Mouse (Mus musculus) heart, embryonic 12.5 days (tissue): ENCODE data around the gene Uck2. TPM values are rescaled to one million over a fixed set of nuclear protein-coding genes. Genes with fewer than 3 reads are reported as not detected.

Source experiments
- ATAC-seq: fragments of 200-750 bp; cut with Nextera tagmentation; 2 replicates; pipeline ENCODE4 v1.8.0; 2017; ENCODE audit warnings: moderate TSS enrichment, moderate library complexity; ENCODE audit not compliant: insufficient number of reproducible peaks, low FRiP score
- H3K27ac ChIP-seq: fragments of 300-500 bp; sonication (generic); 2 replicates; pipeline ENCODE4 v1.5.1; 2016; ENCODE audit warnings: mild to moderate bottlenecking, moderate library complexity; ENCODE audit not compliant: poor library complexity, severe bottlenecking
- H3K27me3 ChIP-seq: fragments of 300-500 bp; sonication (generic); replicated peaks from 2 replicates; pipeline ENCODE4 v1.6.1; 2016; ENCODE audit warnings: mild to moderate bottlenecking, moderate library complexity
- H3K36me3 ChIP-seq: fragments of 300-500 bp; sonication (generic); 2 replicates; pipeline ENCODE4 v1.6.1; 2016; ENCODE audit warnings: mild to moderate bottlenecking, moderate library complexity
- H3K4me1 ChIP-seq: fragments of 300-500 bp; sonication (generic); replicated peaks from 2 replicates; pipeline ENCODE4 v1.6.1; 2016; ENCODE audit warnings: mild to moderate bottlenecking
- H3K4me2 ChIP-seq: fragments of 300-500 bp; sonication (generic); 2 replicates; pipeline ENCODE4 v1.6.1; 2016; ENCODE audit warnings: mild to moderate bottlenecking, moderate library complexity
- H3K4me3 ChIP-seq: fragments of 300-500 bp; sonication (generic); 2 replicates; pipeline ENCODE4 v1.5.1; 2016; ENCODE audit warnings: mild to moderate bottlenecking
- H3K9ac ChIP-seq: fragments of 300-500 bp; sonication (generic); 2 replicates; pipeline ENCODE4 v1.6.1; 2016; ENCODE audit warnings: mild to moderate bottlenecking, moderate library complexity
- H3K9me3 ChIP-seq: fragments of 300-500 bp; sonication (generic); replicated peaks from 2 replicates; pipeline ENCODE4 v1.6.1; 2016; ENCODE audit warnings: mild to moderate bottlenecking, moderate library complexity
- WGBS: fragments of 180-500 bp; shearing (Covaris S2); methylation state at CpG from one replicate; pipeline ENCODE4 v1.1.7; 2016; 5-methylcytosine and 5-hydroxymethylcytosine counted together
- polyA plus RNA-seq: library from polyadenylated mRNA; unstranded; fragments of >200 nt; fragmentation: Nextera tagmentation; extraction: Ambion mirVana; gene quantifications from 2 replicates; pipeline ENCODE4 v1.2.1, GENCODE M21; 2016

The Uck2 gene
- polyA plus RNA-seq, 1 experiment from 2014 or later: 68.9 TPM

DNA sequence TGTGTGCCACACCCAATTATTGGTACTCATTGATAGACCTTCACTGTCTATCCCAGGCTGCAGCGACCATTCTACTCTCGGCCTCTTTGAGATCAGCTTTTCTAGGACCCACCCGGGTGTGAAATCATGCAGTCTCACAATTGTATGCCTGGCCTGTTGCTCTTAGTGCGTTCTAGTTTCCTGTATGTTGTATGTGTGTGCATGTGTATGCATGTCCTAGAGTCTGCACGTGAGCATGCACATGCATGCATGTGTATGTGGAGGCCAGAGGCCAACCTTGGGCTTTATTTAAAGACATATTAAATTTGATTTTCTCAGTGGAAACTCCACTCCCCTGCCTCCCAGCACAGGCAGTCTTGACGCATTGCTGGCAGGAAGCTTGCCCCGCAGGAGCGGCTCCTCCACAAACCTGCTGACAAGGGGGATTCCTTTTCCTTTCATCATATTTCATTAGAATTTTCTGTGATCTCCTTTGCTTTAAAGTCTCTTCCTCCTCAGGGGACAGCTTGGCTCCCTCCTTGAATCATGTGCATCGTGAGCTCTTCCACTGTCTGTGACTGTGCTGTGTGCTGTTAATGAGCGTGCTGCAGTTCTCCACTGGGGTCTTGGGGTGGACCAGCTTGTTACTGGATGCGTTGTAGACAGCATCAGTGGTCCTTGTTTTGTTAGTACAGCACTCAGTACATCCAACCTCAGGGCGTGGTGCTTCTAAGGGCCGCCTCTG is 10.7 kb upstream of the Uck2 start:
- no peak overlapping the region for H3K4me3 ChIP-seq
- H3K4me1 ChIP-seq: peaks cover 7% of the 10 kb centered on the region
- ATAC-seq: no peak
- H3K27ac ChIP-seq: no peak overlapping the region
- H3K36me3 ChIP-seq: no peaks in the 10 kb centered on the region
- 68% methylated on average over 13 of the region's 13 CpGs for WGBS
- no peak overlapping the region for H3K9ac ChIP-seq
- H3K4me2 ChIP-seq: no peak overlapping the region
- 0 out of 2 replicates have a peak, but pooled peaks cover 5% of the 10 kb centered on the region for H3K27me3 ChIP-seq
- H3K9me3 ChIP-seq: no peaks in the 10 kb centered on the region

DNA sequence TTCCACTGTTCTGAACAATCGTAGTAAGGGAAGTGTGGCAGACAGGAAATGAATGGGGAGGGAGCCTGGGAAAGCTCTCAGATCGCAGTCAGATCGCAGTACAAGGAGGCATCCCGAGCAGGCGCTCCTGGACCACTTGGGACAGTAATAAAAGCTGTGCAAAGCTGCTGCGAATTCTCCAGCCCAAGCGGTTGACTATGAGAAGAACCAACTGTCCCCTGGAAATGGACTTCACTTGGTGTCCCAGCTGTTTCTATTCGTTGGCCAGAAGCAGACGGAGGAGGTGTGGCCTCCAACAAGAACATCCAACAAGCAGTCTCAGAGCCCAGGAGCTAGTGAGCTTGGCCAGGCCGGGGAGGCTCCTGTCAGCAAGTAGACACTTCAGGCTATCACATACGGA is 7.3 kb upstream of the Uck2 start:
- no peak overlapping the region for H3K27ac ChIP-seq
- ATAC-seq: peak; percentile 65

DNA sequence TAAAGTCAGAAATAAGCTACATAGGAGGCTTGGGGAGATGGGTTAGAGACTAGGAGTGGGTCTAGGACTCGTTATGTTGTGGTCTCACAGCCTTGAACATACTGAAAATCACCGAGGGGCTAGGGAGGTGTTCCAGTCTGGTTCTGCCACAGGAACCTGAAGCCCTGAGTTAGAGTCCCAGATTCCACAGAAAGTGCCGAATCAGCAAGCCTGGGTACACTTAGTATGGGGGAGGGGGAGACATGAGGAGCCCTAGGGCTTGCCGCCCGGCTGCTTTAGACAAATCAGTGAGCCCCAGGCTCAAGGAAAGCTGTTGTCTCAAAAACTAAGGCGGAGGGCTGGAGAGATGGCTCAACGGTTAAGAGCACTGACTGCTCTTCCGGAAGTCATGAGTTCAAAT is 6.5 kb upstream of the Uck2 start:
- Histone ChIP-seq H3K9me3 (no peaks in the 10 kb centered on the region), H3K27ac (no peak overlapping the region)
- 78% methylated on average over 8 of the region's 8 CpGs for WGBS

More for the DNA sequence above, 7.3 kb upstream of the Uck2 start:
- H3K9ac ChIP-seq: no peak overlapping the region; the same call in 1 of the 2 replicates
- H3K4me3 ChIP-seq: no peak overlapping the region
- H3K27me3 ChIP-seq: 0 out of 2 replicates have a peak, but pooled peaks cover 9% of the 10 kb centered on the region
- 11% methylated on average over 11 of the region's 11 CpGs for WGBS
- H3K4me1 ChIP-seq: peaks cover 26% of the 10 kb centered on the region
- H3K4me2 ChIP-seq: peak overlapping the region; percentile 33
- H3K36me3 ChIP-seq: no peaks in the 10 kb centered on the region
- H3K9me3 ChIP-seq: no peaks in the 10 kb centered on the region

DNA sequence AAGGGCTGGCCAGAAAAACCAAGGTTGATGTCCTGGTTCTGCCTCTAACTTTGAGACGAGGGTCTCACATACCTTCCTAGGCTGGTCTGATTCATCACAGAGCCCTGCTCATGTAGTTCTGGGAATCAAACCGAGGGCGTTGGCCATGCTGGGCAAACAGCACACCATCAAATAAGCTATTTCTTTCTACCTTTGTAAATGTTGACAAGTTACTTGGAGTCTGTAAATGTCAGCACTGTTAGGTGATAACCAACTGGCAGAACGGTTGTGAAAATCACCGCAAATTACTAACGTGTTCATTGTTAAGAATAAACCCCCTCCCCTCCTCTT is 5.1 kb upstream of the Uck2 start:
- Histone ChIP-seq H3K9ac (no peak overlapping the region), H3K27me3 (0 out of 2 replicates have a peak, but pooled peaks cover 9% of the 10 kb centered on the region), H3K4me3 (no peak overlapping the region), H3K27ac (no peak overlapping the region), H3K4me1 (peaks cover 35% of the 10 kb centered on the region), H3K36me3 (no peaks in the 10 kb centered on the region), H3K4me2 (peak overlapping the region; percentile 46), H3K9me3 (no peaks in the 10 kb centered on the region)
- ATAC-seq: no peak
- 21% methylated on average over 6 of the region's 6 CpGs for whole genome bisulfite sequencing

More for the DNA sequence above, 6.5 kb upstream of the Uck2 start:
- H3K9ac ChIP-seq: no peak overlapping the region
- no peak overlapping the region for H3K4me2 ChIP-seq
- no peak for ATAC-seq
- H3K27me3 ChIP-seq: 0 out of 2 replicates have a peak, but pooled peaks cover 9% of the 10 kb centered on the region
- no peaks in the 10 kb centered on the region for H3K36me3 ChIP-seq
- peaks cover 31% of the 10 kb centered on the region for H3K4me1 ChIP-seq
- H3K4me3 ChIP-seq: no peak overlapping the region

DNA sequence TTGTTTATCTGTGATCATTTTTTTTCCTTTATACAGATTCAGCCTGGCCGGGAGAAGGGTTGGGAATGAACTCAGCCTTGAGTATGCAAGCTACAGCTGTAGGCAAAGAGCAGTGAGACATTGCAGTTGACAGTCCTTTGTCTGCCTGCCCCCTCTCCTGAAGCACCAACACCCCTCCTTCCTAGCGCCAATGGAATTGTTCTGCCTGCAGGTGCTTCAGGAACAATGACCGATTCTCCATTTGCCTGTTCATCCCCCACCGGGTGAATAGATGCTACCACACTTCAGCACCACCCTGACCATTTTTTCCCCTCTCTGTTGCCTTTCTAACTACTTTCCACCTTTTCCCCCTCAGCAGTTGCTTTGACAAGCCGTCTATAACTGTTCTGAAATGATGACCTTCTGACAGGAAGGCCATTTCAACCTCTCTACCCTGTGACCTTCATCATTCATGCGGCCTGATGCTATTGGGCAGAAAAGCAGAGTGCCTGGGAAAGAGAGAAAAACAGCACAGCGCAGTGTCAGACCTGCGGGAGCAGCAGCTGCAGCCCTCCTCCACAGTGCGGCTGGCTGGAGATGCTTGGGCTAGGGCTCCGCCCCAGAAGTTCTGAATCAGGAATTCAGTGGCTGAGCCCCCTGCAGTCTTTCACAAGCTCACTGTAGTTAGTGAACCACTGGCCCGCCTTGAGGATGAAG is 4.6 kb upstream of the Uck2 start:
- Histone ChIP-seq H3K27me3 (0 out of 2 replicates have a peak, but pooled peaks cover 6% of the 10 kb centered on the region), H3K4me3 (no peak overlapping the region), H3K4me1 (peaks cover 36% of the 10 kb centered on the region), H3K9ac (no peak overlapping the region), H3K9me3 (no peaks in the 10 kb centered on the region), H3K27ac (no peak overlapping the region), H3K36me3 (no peaks in the 10 kb centered on the region), H3K4me2 (peak overlapping the region; percentile 46)
- 8% methylated on average over 11 of the region's 11 CpGs for WGBS
- no peak for ATAC-seq

DNA sequence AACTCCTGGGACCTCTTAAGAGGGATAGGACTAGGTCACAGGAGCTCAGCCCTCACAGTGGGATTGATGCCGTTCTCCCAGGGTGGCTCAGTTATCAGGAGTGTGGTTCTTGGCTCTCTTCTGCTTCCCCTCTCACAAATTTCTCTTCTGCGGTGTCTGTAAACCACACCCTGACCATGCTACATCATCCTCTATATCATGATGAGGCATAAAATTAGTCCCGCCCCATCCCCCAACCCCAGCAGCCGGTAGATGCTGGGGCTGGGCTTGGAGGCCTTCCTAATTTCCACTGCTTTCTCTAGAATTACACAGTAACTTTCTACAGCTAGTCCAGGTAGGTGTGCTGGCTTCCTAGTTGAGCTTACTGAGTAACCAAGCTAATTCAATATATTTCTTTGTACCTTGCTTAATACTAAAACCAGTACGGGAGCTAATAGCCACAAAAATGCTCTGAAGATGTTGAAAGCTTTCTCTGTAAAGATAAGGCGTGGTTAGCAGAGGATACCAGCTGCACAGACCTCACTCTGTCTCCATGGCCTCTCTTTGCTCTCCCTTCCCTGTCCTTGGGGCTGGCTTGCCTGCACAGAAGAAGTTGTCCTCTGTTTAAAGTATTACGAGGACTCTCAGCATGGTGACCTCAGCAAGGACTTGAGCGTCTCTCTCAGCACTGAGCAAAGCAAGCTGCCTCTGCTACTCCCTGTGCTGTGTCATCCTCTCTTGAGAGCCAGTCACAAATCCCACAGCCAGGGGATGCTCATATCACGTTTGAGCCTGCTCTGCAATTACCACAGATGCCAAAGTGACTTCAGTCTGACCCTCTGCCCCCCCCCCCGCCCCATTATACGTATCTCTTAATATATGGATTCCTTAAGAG is 3.8 kb upstream of the Uck2 start:
- Histone ChIP-seq H3K4me1 (peaks cover 36% of the 10 kb centered on the region), H3K4me2 (no peak overlapping the region), H3K9ac (no peak overlapping the region), H3K36me3 (no peaks in the 10 kb centered on the region), H3K27me3 (0 out of 2 replicates have a peak, but pooled peaks cover 4% of the 10 kb centered on the region), H3K4me3 (no peak overlapping the region), H3K9me3 (no peaks in the 10 kb centered on the region), H3K27ac (no peak overlapping the region)
- 34% methylated on average over 11 of the region's 11 CpGs for WGBS
- ATAC-seq: no peak

DNA sequence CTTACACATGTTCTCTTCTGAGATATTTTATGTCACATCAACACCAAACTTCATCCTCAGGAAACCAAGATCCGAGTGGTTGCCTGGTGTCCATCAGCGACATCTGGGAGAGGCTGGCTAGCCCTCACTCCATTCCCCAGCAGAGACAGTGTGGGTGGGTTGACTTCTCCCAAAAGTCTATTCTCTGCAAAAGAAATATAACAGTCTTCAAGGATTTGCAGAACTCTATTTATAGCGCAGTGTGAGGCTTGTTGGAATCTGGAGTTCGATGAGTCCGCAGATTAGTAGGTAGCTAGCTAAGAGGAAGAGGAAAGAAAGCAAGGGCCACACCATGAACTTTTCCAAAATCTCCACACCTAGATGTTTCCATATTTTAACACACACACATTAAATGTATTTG is 2.0 kb upstream of the Uck2 start:
- Histone ChIP-seq H3K36me3 (no peaks in the 10 kb centered on the region), H3K27ac (no peak overlapping the region), H3K9me3 (no peaks in the 10 kb centered on the region), H3K9ac (no peak overlapping the region), H3K4me3 (no peak overlapping the region), H3K4me2 (no peak overlapping the region), H3K27me3 (0 out of 2 replicates have a peak, but pooled peaks cover 4% of the 10 kb centered on the region), H3K4me1 (peaks cover 41% of the 10 kb centered on the region)
- WGBS: 56% methylated on average over 5 of the region's 5 CpGs
- ATAC-seq: no peak

DNA sequence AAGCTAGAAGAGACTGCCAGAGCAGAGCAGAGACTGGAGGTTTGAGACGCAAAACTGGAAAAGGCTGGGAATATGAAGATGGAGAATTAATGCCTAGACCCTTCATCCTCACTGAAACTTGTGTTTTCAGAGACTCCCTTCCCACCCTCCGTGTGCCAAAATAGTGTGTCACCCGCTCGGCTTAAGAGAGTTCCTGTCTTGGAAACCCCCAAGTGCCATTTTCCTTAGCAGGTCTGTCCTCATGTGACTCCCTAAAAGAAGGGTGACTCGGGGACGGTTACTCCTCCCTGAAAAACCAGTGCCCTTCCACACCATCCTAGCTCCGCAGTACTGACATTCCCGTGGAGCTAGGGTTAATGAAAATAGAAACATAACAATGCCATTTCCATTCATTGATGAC is 236 bp upstream of the Uck2 start:
- peaks cover 52% of the 10 kb centered on the region for H3K4me1 ChIP-seq
- H3K9ac ChIP-seq: peak overlapping the region; percentile 96
- H3K36me3 ChIP-seq: no peaks in the 10 kb centered on the region
- no peak for ATAC-seq
- H3K9me3 ChIP-seq: no peaks in the 10 kb centered on the region
- peak overlapping the region; percentile 80 for H3K4me2 ChIP-seq
- H3K4me3 ChIP-seq: peak overlapping the region; percentile 96
- WGBS: 4% methylated on average over 8 of the region's 8 CpGs
- H3K27ac ChIP-seq: peak overlapping the region; percentile 89; the same call in 1 of the 2 replicates
- 0 out of 2 replicates have a peak, but pooled peaks cover 4% of the 10 kb centered on the region for H3K27me3 ChIP-seq

DNA sequence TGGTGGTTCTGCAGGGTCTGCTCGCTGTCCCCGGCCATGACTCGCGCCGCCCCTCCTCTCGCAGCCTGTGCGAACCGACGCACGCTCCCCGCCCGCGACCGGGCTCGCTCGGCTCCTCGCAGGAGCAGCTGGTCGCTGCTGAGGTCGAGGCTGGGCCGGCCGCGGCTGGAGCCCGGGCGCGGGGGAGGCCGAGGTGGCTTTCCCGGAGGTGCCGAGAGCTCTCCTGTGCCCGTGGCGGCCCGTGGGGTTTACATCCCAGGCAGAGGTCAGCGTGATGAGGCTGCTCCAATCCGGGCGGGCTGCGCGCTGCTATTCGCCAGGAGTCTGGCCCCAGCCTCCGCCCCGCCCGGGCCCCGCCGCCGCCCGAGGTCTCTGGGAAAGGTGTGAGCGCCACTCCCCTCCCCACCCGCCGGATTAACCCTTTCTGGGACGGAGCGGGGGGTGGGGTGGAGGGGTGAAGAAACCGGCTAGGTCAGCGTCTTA is 242 bp downstream of the Uck2 start:
- Histone ChIP-seq H3K9me3 (no peaks in the 10 kb centered on the region), H3K27ac (peak overlapping the region; percentile 89), H3K36me3 (0 out of 2 replicates have a peak, but pooled peaks cover 2% of the 10 kb centered on the region), H3K9ac (peak overlapping the region; percentile 96), H3K4me3 (peak overlapping the region; percentile 96), H3K27me3 (0 out of 2 replicates have a peak, but pooled peaks cover 4% of the 10 kb centered on the region), H3K4me2 (peak overlapping the region; percentile 80), H3K4me1 (peaks cover 52% of the 10 kb centered on the region)
- peak; percentile 89 for ATAC-seq
- under 1% methylated on average over 51 of the region's 51 CpGs for WGBS

DNA sequence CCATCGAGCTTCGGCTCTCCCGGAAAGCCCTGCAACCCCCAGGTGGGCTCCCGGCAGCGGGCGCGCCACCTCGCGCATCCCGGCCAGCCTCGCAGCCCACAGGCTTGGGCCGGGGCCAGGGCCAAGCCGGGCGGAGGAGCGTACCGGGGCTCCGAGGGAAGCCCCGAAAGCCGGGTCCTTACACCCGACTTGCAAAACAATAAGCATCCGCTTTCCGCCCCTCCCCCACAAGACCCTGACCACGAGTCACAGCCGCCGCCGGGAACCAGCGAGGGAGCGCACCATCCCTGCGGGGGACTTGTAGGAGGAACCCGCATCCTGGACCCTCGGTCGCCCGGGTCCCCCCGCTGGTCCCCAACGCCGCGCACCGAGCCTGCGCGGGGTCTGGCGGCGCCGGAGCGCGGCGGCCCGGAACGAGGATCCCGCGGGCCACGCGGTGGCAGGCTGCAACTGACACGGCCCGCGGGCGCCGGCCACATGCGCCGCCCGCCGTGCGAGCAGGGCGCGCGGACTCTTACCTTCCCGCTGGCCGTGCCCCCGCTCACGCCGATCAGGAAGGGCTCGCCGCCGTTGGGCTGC is 773 bp downstream of the Uck2 start:
- ATAC-seq: peak; percentile 48

More for the DNA sequence above, 773 bp downstream of the Uck2 start:
- under 1% methylated on average over 67 of the region's 73 CpGs for WGBS
- H3K9me3 ChIP-seq: no peaks in the 10 kb centered on the region
- peaks cover 49% of the 10 kb centered on the region for H3K4me1 ChIP-seq
- H3K9ac ChIP-seq: peak overlapping the region; percentile 96
- peak overlapping the region; percentile 80 for H3K4me2 ChIP-seq
- peak overlapping the region; percentile 96 for H3K4me3 ChIP-seq
- H3K27me3 ChIP-seq: 0 out of 2 replicates have a peak, but pooled peaks cover 4% of the 10 kb centered on the region
- 0 out of 2 replicates have a peak, but pooled peaks cover 2% of the 10 kb centered on the region for H3K36me3 ChIP-seq
- H3K27ac ChIP-seq: peak overlapping the region; percentile 89
